Mouse (Mus musculus) bone marrow, adult 2 months (tissue): Measurements from ENCODE around the gene 2310022A10Rik. TPM values are rescaled to one million over a fixed set of nuclear protein-coding genes. Genes with fewer than 3 reads are reported as not detected.

Experiments used
- H3K27ac ChIP-seq: fragments of 200-500 bp; 2 replicates; pipeline ENCODE4 v1.5.1; 2012; ENCODE audit warnings: low read depth, mild to moderate bottlenecking, control low read depth, inconsistent platforms, low read length; ENCODE audit not compliant: control insufficient read depth, poor library complexity, insufficient read depth
- H3K4me1 ChIP-seq: fragments of 200-500 bp; 2 replicates; pipeline ENCODE4 v1.6.1; 2011; ENCODE audit warnings: low read length; ENCODE audit not compliant: control insufficient read depth, insufficient read depth
- H3K4me3 ChIP-seq: fragments of 200-500 bp; replicated peaks from 2 replicates; pipeline ENCODE3; 2011; ENCODE audit warnings: mild to moderate bottlenecking, low read depth, low read length, control low read depth; ENCODE audit not compliant: control insufficient read depth
- CTCF ChIP-seq: fragments of 200-500 bp; IDR thresholded peaks from 2 replicates; pipeline ENCODE4 v1.5.1; 2011; ENCODE audit warnings: low read length, control low read depth; ENCODE audit not compliant: control insufficient read depth, insufficient read depth
- POLR2A ChIP-seq: fragments of 200-500 bp; IDR thresholded peaks from 2 replicates; pipeline ENCODE4 v1.6.1; 2011; ENCODE audit warnings: low read depth, mild to moderate bottlenecking, control low read depth, low read length, borderline replicate concordance; ENCODE audit not compliant: control insufficient read depth
- WGBS: fragments of 180-500 bp; shearing (Covaris S2); methylation state at CpG from one replicate; pipeline ENCODE4 v1.1.7; 2018; 5-methylcytosine and 5-hydroxymethylcytosine counted together
- polyA plus RNA-seq: library from polyadenylated mRNA; stranded (reverse); fragments of >200 nt; gene quantifications from 2 replicates; pipeline ENCODE4 v1.2.4, GENCODE M21; 2011; ENCODE audit warnings: low replicate concordance; ENCODE audit not compliant: missing spikeins, insufficient read depth, insufficient read length

Gene 2310022A10Rik
- polyA plus RNA-seq, 1 experiment, result 19.0 TPM

DNA sequence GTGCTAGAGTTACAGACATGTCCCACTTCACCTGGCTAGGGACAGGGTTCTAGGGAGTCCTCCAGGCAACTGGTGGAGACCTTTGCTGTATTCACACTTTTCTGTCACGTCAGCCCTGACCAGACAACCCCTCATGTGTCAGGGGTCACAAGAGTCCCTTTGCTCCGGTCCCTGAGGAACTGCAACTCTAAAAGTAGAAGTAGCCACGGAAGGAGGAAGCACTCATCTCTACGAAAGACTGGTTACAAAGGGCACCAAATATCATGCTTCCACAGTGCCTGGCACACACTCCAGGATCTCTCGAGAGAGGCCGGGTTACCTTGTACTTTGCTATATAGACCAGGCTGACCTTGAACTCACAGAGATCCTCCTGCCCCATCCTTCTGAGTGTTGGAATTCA, 16.4 kb upstream of the 2310022A10Rik start:
- peaks cover 8% of the 10 kb centered on the region for H3K4me1 ChIP-seq
- 55% methylated on average over 6 of the region's 6 CpGs for WGBS

DNA sequence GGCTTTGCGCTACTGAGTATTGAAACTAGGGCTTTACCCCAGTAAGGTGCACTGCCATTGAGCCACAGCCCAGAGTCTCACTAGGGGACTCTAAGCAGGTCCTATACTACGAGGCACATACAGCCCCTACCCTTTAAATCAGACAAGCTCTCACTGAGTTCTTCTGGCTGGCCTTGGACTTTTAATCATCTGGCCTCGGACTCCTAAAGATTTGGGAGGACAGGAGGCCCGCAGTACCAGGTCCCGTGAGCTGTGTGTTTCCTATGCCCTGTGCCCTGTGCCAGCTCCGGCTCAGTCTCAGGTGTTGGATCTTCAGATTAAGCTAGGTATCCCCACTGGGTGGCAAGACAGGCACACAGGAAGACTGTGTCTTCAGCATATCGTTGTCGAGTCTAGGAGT, 15.0 kb upstream of the 2310022A10Rik start:
- H3K4me3 ChIP-seq, result no peak overlapping the region
- WGBS, result 89% methylated on average over 8 of the region's 8 CpGs
- H3K27ac ChIP-seq, result no peak overlapping the region
- TF ChIP-seq CTCF, result no peak
- TF ChIP-seq POLR2A, result no peak
- H3K4me1 ChIP-seq, result peaks cover 8% of the 10 kb centered on the region

More for the DNA sequence above, 16.4 kb upstream of the 2310022A10Rik start:
- no peak overlapping the region for H3K4me3 ChIP-seq
- no peak for TF ChIP-seq POLR2A
- TF ChIP-seq CTCF, result no peak
- no peak overlapping the region for H3K27ac ChIP-seq

DNA sequence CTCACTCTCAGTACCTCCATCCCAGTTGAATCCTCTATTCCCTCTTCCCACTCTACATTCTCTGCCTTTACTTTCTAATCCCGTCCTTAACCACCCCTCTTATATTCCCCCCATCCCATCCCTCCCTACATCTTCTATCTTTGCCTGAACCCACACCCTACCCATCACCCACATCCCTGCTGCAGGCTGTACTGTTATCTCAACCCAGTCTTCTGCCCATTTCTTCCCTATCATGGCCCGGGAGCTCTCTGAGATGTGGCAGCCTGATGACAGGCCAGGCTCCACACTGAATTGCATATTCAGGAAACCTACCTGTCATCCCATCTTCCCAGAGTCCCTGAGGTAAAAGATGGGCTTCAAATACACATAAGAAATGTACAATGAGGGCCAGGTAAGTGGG, 14.2 kb upstream of the 2310022A10Rik start:
- WGBS, result 68% methylated on average over 2 of the region's 2 CpGs
- Histone ChIP-seq H3K27ac (no peak overlapping the region), H3K4me3 (no peak overlapping the region), H3K4me1 (peaks cover 8% of the 10 kb centered on the region)
- TF ChIP-seq CTCF (no peak), POLR2A (no peak)

DNA sequence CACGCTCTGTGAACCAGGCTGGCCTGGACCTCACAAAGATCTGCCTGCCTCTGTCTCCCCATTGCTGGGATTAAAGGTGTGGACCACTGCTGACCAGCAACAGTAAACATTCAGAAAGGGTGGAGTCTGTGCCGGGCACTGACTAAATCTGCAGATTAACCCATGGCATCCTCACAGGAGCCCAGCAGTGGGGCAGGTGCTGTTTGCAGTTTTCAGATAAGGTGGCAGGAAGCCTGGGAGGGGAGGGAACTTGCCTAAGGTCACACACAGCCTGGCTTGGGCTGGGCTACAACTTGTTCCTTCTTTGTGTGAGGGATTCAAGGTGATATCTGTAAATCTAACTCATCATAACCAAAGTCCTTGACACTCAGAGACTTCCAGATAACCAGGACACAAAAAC, 12.5 kb upstream of the 2310022A10Rik start:
- H3K4me1 ChIP-seq, result peaks cover 6% of the 10 kb centered on the region
- TF ChIP-seq POLR2A (no peak), CTCF (no peak)
- no peak overlapping the region for H3K27ac ChIP-seq
- no peak overlapping the region for H3K4me3 ChIP-seq
- 70% methylated on average over 2 of the region's 2 CpGs for WGBS

DNA sequence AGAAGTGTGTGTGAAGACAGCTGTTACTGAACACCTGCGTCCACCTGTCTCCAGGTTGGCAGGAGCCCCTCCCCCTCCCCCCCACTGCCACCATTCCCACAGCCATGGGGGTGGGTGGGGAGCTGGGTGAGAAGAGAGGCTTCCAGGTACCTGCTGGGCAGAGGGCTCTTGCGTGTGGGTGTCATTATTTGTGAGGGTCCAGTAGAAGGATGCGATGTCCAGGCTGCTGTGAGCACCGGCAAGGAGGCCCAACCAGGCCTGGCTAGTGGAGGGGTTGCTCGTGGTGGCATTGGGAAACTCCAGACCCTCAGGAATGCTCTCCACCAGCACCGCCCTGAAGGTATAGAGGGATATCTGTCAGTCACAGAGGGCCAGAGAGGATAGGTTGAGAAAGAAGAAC, 12.1 kb upstream of the 2310022A10Rik start:
- no peak overlapping the region for H3K27ac ChIP-seq
- H3K4me1 ChIP-seq, result peaks cover 6% of the 10 kb centered on the region
- H3K4me3 ChIP-seq, result no peak overlapping the region
- WGBS, result 82% methylated on average over 6 of the region's 6 CpGs
- TF ChIP-seq CTCF (no peak), POLR2A (no peak)

DNA sequence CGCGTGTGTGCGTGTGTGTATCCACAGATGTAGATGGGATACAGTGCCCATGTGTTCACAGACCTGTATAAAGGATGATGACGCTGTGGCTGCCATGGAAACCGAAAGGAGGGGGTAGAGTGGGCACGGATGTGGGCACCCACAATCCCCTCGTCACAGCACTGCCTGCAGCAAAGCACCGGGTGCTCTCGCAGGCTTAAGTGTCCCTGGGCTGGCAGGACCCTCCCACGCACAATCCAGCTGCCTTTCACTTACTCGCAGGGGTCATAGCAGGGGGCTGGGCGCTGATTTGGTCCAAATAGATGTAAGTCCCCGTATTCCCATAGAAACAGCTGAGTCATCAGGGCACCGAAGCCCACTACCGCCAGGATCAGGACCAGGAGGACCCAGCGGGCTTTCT, 11.6 kb upstream of the 2310022A10Rik start:
- 8% methylated on average over 16 of the region's 16 CpGs for WGBS
- H3K4me1 ChIP-seq, result peaks cover 6% of the 10 kb centered on the region
- no peak overlapping the region for H3K27ac ChIP-seq
- peak overlapping the region; percentile 10 for H3K4me3 ChIP-seq
- peak; percentile 38; the same call in 1 of the 2 replicates for TF ChIP-seq POLR2A
- no peak for TF ChIP-seq CTCF

DNA sequence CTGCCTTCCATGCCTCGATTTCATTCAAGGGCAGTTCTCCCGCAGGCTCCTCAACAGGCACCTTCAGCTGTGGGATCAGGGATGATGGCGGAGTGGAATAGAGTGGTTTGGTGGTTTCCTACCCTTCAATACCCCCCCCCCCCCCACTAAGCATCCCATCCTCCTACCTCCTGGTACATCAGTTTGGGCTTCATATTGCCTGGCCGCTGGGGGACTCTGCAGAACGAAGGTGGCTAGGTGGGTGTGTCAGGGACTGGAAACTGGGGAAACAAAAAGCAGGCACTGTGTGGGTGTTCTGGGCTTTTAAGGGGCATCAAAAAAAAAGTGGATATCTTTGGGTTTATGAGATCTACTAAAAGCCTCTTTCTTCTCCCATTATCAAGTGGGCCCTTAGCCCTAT, 11.1 kb upstream of the 2310022A10Rik start:
- TF ChIP-seq POLR2A, result no peak
- TF ChIP-seq CTCF, result no peak
- Histone ChIP-seq H3K4me3 (peak overlapping the region; percentile 15), H3K4me1 (peaks cover 6% of the 10 kb centered on the region), H3K27ac (no peak overlapping the region)
- 30% methylated on average over 5 of the region's 5 CpGs for WGBS

DNA sequence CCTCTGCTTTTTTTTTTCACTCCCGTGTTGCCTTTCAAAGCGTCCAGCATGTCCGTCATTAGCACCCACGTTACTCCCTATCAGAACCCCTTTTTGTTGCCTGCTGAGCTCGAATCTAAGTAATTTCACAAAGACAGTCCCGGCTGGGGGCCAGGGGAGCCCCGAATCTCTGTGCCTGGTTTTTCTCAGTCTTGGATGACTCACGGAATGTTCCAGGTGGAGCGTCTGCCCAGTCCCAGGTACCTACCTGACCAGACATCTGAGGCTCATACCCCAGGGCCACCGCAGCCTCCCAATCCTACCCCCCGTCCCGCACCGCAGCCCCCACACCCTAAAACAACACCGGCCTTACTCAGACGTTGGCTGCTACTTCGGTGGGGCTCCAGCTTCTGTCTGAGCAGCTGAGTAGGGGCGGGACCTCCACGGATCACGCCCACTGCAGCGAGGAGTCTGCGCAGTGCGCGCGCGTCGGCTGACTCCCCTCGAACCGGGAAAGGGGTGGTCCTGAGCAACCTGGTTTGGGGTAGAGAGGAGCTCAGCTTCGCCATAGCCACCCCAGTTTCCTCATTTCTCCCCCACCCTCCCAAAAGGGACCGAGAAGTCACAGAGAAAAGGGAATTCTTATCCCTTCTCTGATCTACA, 10.5 kb upstream of the 2310022A10Rik start:
- WGBS, result 1% methylated on average over 30 of the region's 30 CpGs

DNA sequence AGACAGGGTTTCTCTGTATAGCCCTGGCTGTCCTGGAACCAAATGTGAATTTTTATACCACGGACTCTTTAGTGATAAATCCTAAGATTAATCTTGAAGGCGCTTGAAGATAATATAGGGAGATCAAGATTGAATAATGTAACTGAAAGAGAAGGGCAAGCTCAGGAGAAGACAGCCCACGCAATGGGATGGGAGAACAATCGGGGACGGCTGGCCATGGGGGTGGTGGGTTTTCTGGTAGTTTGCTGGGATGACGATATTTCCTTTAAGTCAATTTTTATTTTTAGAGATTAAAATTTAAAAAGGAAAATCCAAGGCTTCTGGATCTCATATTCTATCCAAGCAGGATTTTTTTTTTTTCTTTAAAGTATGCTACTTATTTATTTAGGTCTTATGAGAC, 10.0 kb upstream of the 2310022A10Rik start:
- Histone ChIP-seq H3K4me1 (peaks cover 3% of the 10 kb centered on the region; the same call in 1 of the 2 replicates), H3K4me3 (no peak overlapping the region), H3K27ac (no peak overlapping the region)
- TF ChIP-seq POLR2A (no peak), CTCF (no peak)
- 44% methylated on average over 6 of the region's 6 CpGs for WGBS

More for the DNA sequence above, 10.5 kb upstream of the 2310022A10Rik start:
- H3K27ac ChIP-seq, result no peak overlapping the region
- H3K4me3 ChIP-seq, result peak overlapping the region; percentile 68
- TF ChIP-seq CTCF (no peak), POLR2A (peak; percentile 70; the same call in 1 of the 2 replicates)
- peaks cover 5% of the 10 kb centered on the region for H3K4me1 ChIP-seq
